Mouse (Mus musculus) liver, postnatal 0 days (tissue): Measurements from ENCODE around the gene Ggnbp2.

Experiments used
- CTCF ChIP-seq: sonication (generic); IDR thresholded peaks from 2 replicates; pipeline ENCODE4 v1.5.1; 2016; ENCODE audit warnings: antibody characterized with exemption, low read depth
- EP300 ChIP-seq: IDR thresholded peaks from 2 replicates; pipeline ENCODE4 v1.6.1; 2016; ENCODE audit warnings: antibody characterized with exemption, low read depth, mild to moderate bottlenecking

GRCm38 (mm10) chr11:84893113-84893512 lies 22.5 kb upstream of the Ggnbp2 start:
- TF ChIP-seq CTCF (no peak), EP300 (no peak)
